Mouse (Mus musculus) ovary, adult 18-20 months (tissue): ENCODE results near the gene Tpd52l2.
A peak's percentile ranks its signal among the peaks of the same experiment; 100 is the strongest.
"Not testable (repeated sequence)": the region's sequence is repeated elsewhere in the genome, so short reads cannot be mapped to it uniquely, and the experiment has no call there.

Experiments used
- DNase-seq: peaks from one replicate; pipeline ENCODE4 v3.0.0; 2022; ENCODE audit warnings: low spot score, mixed read lengths

Tpd52l2 gene

GRCm38 (mm10) chr2:181487338-181488277, 9.3 kb upstream of the Tpd52l2 start:
- peak; percentile 82 for DNase-seq

DNA sequence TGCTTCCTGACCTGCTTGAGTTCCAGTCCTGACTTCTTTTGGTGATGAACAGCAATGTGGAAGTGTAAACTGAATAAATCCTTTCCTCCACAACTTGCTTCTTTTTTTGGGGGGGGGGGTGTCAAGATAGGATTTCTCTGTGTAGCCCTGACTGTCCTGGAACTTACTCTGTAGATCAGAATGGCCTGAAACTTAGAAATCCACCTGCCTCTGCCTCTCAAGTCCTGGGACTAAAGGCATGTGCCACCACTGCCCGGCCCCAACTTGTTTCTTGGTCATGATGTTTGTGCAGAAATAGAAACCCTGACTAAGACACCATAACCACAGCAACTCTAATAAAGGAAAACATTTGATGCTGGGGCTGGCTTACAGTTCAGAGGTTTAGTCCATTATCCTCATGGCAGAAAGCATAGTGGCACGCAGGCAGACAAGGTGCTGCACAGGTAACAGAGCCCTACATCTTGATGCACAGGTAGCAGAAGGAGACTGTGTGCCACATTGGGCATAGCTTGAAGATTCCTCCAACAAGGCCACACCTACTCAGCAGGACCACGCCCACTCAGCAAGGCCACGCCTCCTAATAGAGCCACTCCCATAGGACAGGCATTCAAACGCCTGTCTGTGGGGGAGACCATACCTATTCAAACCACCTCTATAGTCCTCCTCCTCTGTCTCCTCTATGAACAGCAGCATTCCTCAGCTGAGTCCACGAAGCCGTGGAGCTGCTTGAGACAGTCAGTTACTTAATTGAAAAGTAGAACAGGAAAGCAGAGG, 5.3 kb upstream of the Tpd52l2 start:
- DNase-seq, result no peak

DNA sequence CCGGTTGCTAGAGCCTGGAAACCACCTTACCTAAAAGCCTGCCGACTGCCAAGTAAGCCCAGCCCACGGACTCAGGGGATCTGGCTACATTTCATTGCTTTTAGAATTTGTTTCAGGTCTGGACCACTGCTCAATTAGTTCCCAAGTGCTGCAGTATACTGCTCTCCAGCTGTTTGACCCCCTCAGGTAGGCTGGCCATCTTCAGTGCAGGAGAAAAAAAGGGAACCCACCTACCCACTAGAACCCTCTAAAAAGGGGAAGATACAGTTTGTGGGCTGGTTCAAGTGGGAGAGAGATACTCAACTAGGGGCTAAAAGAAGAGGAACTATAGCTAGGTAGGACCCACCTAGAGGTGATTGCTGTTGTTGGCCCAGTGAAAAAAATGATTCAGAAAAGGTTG, 4.7 kb upstream of the Tpd52l2 start:
- no peak for DNase-seq

- DNase-seq, result no peak
These were observed 3.6 kb upstream of the Tpd52l2 start, which contains the start of gene Abhd16b for GRCm38 (mm10) chr2:181493156-181493927. Gene Abhd16b, plus strand, starts transcription at chr2:181493206.

- no peak for DNase-seq
These were observed 2.5 kb upstream of the Tpd52l2 start for GRCm38 (mm10) chr2:181494266-181494945.

DNA sequence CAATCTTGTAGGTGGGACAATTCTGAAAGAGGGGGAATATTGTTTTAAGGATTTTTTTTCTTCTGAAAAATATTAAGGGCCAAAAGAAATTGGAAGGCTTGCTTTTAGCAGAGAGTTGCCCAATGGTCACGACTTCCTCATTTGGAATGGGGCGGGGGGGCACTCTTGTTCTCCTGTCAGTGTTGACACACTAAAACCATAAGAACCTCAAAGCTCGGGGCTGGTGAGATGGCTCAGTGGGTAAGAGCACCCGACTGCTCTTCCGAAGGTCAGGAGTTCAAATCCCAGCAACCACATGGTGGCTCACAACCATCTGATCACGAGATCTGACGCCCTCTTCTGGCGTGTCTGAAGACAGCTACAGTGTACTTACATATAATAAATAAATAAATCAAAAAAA, 1.1 kb upstream of the Tpd52l2 start:
- DNase-seq, result not testable (repeated sequence)

- peak; percentile 35 for DNase-seq
These were observed 661 bp upstream of the Tpd52l2 start for GRCm38 (mm10) chr2:181496281-181496680.

DNA sequence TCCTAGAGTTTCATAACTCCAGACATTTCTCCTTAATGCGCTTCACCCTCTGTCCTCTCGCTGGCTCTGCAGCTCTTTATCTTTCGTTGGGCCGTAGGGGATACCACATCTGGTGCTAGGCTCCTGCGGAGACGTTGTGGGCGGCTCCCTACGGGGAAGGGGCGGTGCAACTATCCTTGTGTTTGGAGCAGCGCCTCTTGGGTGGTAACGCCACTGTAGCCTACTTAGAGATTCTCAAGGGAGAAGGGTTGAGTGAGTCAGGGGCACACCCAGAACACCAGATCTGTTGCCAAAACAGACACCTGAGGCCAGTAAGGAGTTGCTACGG, 570 bp downstream of the Tpd52l2 start:
- DNase-seq, result peak; percentile 51

- no peak for DNase-seq
These were observed 1.7 kb downstream of the Tpd52l2 start for GRCm38 (mm10) chr2:181498644-181499043.

- DNase-seq, result no peak
These were observed 12.2 kb downstream of the Tpd52l2 start for GRCm38 (mm10) chr2:181509191-181509590.

DNA sequence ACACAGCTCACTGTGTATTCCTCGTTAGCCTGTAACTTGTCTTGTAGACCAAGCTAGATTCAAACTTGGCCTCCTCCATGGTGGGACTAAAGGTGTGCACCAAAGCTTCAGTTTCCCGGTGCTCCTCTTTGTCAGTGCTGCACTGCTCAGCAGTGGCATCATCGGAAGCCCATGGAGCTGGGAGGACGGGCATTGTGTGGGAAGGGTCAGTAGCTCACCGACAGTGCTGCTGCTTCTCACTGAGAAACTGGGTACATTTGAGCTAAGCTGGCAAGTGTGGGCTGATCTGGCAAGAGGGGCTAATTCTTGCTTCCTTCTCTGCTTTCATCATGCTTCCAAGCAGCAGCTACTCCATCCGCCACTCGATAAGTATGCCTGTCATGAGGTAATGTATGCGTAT, 14.3 kb downstream of the Tpd52l2 start:
- DNase-seq, result no peak

DNA sequence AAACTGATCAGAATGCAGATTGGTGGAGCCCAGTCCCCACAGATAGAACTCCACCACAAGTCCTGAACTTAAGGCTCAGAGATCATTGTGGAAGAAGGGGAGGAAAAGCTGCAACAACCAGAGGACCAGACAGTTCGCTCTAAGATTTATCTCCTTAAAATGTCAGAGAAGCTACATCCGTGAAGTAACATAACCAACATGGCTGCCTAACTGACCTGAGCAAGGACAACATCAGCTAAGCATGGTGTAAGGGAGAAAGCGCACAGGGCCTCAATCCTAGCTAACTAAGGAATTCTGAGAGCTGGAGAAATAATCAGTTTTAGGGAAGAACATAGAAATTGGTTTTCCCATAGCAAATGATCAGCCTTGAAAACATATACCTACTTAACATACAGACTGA, 22.3 kb downstream of the Tpd52l2 start:
- no peak for DNase-seq

- peak; percentile 98 for DNase-seq
These were observed 23.4 kb downstream of the Tpd52l2 start, which contains the start of gene Dnajc5 for GRCm38 (mm10) chr2:181520118-181520935. Gene Dnajc5, plus strand, starts transcription at chr2:181520485.

DNA sequence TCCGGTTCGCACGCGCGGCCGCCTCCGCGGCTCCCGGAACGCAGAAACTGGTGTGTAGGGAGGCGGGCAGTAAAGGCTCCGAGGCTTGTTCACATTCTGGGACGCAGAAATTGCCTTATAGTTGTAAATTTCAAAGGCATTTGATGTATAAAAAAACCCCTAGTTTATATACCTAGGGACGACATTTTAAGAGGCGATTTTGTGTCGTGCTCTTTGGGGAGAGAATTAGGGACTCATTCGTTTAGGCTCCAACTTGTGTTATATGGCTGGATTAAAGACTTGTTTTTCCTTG, 23.9 kb downstream of the Tpd52l2 start:
- no peak for DNase-seq

- DNase-seq, result no peak
These were observed 24.5 kb downstream of the Tpd52l2 start for GRCm38 (mm10) chr2:181521491-181521890.

DNA sequence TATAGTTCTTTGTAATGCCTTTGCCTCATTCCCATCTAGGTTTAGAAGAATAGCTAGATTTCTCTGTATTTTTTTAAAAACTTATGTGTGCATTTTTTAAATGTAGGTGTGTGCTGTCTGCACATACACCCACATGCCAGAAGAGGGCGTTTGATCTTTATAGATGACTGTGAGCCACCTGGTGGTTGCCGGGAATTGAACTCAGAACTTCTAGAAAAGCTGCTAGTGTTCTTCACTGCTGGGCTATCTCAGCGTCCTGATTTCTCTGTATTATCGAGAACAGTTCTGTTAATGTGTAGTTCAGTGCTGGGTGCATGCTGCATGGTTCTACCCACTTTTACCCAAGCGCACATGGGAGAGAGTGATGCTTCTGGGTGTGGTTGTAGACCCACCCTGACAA, 25.9 kb downstream of the Tpd52l2 start:
- no peak for DNase-seq

GRCm38 (mm10) chr2:181525526-181525925, 28.6 kb downstream of the Tpd52l2 start:
- no peak for DNase-seq

DNA sequence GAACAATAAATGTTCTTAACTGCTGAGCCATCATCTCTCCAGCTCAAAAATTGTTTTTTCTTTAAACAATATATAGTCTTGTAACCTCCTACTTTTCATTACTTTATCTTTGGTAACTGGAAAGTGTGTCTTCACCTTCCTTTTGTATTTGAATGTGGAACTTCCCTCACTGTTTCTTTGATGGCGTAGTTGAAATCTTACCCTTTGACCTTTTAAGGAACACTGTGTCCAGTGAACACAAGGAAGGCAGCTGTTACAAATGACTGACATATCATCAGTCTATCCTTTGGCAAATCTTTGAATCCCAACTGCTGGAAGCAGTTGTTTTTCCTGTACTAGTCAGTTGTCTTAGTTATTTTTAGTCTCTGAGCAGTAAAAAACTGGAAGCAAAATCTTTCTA, 32.1 kb downstream of the Tpd52l2 start:
- DNase-seq, result no peak

GRCm38 (mm10) chr2:181532589-181532988, 35.6 kb downstream of the Tpd52l2 start:
- DNase-seq, result no peak

- DNase-seq, result no peak
These were observed 39.5 kb downstream of the Tpd52l2 start for GRCm38 (mm10) chr2:181536410-181536809.

DNA sequence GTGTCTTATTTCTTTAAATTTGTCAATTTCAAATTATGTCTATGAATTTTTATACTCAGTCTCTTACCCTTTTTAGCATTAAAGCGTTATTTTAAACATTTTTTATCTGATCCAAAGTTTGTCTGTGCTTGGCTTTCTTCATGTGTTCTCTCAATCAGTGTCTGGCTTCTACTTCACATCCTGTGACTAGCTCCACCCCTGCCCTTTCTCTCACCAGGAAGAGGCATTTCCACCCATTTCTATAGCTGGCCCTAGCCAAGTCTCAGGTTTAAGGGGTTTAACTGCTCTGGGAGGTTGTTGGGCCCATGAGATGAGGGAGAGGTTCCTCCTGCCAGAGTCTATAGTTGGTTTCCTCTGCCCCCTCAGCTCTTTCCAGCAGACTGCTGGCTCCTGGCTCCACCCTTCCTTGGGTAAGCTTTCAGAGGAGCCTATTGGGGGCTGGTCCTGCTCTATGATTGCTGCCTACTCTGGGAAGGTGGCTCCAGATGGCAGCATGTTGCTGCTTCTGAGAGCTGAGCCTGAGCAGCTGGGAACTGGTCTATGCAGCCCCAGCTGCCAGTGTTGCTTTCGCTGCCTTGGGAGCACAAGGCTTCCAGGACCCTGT, 40.6 kb downstream of the Tpd52l2 start:
- DNase-seq, result no peak
